Mouse (Mus musculus): ENCODE data around the gene Akap12.

The Akap12 gene

DNA sequence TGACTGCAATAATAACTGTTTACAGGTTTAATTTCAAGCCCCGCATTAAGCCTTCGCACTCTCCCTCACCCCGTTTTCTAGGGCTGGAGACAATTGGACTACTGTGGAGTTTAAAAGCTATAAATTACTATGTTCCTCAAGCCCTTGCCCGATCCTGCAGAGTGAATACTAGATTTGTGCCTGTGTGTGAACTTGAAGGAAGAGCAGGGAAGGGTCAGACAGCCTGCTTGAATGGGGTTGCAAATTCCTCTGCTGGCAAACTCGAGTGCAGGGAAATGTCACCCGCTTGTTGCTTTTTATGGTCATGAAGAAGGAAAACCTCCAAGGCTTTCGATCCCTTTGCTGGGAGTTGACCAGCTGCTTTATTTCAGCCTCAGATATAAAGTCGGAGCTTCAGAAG, 19.6 kb downstream of the Akap12 start:
- DNase-seq, result peak; percentile 45

GRCm38 (mm10) chr10:4289171-4289570, 23.0 kb downstream of the Akap12 start:
- DNase-seq, result no peak

DNA sequence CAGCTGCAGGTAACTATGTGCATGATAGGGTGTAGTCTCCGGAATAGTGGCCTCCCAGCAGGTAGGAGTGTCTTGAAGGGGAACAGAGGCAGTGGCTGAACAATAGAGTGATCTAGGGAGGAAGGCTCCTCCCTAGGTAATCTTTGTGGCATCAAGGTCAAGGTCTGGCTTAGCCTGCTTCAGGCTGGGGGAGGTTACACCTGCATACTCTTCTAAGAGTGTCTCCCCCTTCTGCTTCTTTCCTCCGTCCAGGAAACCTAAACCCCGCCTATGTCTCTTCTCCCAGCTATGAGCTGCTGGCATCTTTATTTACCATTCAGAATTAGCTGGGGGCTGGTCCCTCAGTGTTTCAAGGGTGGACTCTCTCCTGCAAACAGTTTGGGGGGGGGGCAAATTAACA, 23.5 kb downstream of the Akap12 start:
- no peak for DNase-seq

GRCm38 (mm10) chr10:4290145-4290544, 24.0 kb downstream of the Akap12 start:
- no peak for DNase-seq

GRCm38 (mm10) chr10:4290561-4290960, 24.4 kb downstream of the Akap12 start:
- no peak for DNase-seq

DNA sequence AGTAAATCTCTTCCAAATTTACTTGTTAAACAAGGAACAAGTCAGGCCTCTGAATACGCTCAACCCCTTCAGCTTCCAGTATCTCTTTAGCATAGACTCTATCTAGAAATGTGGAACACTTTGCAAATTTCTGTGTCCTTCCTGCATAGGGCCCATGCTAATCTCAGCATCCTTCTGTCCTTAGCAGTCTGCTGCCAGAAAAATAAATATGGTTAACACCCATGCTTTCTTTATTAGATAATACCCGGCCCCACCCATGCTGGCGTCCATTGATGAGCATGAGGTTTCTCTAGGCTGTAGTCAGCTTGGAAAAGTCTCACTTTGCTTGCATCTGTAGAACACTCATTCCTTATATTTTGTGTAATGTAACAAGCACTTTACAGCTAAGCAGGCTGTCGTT, 27.2 kb downstream of the Akap12 start:
- peak; percentile 27 for DNase-seq

- no peak for DNase-seq
Observed at GRCm38 (mm10) chr10:4303558-4303957, 37.4 kb downstream of the Akap12 start.

GRCm38 (mm10) chr10:4323885-4324284, 57.7 kb downstream of the Akap12 start:
- DNase-seq, result no peak

GRCm38 (mm10) chr10:4325562-4325961, 59.4 kb downstream of the Akap12 start:
- peak; percentile 19 for DNase-seq

DNA sequence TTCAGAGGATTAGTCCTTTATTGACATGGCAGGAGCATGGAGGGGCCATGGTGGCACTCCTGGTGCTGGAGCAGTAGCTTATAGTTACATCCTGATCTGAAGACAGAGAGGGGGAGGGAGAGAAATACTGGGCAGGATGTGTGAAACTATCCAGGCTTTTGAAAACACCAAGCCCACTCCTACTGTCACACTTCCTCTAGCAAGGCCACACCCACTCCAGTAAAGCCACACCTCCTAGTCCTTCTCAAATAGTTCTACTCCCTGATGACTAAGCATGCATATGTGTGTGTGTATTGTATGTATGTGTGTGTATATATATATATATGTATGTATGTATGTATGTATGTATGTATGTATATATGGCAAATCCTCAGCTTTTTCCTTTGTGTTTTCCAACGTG, 61.5 kb downstream of the Akap12 start:
- no peak for DNase-seq

- no peak for DNase-seq
Observed at GRCm38 (mm10) chr10:4332228-4332979, 66.2 kb downstream of the Akap12 start.

- DNase-seq, result peak; percentile 75
Observed at GRCm38 (mm10) chr10:4333319-4333718, 67.1 kb downstream of the Akap12 start.

GRCm38 (mm10) chr10:4334039-4334683, 68.0 kb downstream of the Akap12 start:
- peak; percentile 94 for DNase-seq

- peak; percentile 68 for DNase-seq
Observed at GRCm38 (mm10) chr10:4338863-4339461, 72.8 kb downstream of the Akap12 start.

GRCm38 (mm10) chr10:4341430-4341829, 75.2 kb downstream of the Akap12 start:
- DNase-seq, result peak; percentile 67

GRCm38 (mm10) chr10:4346489-4347135, 80.4 kb downstream of the Akap12 start:
- peak; percentile 97 for DNase-seq

- DNase-seq, result no peak
Observed at GRCm38 (mm10) chr10:4347136-4347492, 80.9 kb downstream of the Akap12 start.

GRCm38 (mm10) chr10:4347591-4347990, 81.4 kb downstream of the Akap12 start:
- no peak for DNase-seq

- no peak for DNase-seq
Observed at GRCm38 (mm10) chr10:4354371-4355260, 88.4 kb downstream of the Akap12 start.

- DNase-seq, result no peak
Observed at GRCm38 (mm10) chr10:4355882-4356451, 89.8 kb downstream of the Akap12 start.

- no peak for DNase-seq
Observed at GRCm38 (mm10) chr10:4356640-4357039, 90.5 kb downstream of the Akap12 start.

GRCm38 (mm10) chr10:4357435-4357834, 91.3 kb downstream of the Akap12 start:
- no peak for DNase-seq
